In genomic region chrX:77469216-77469615, GRCm38 (mm10) we compare ENCODE assay signal across 30 mouse cellular contexts. TPM values are rescaled to one million over a fixed set of nuclear protein-coding genes. Genes with fewer than 3 reads are reported as not detected.
DNase-seq lines count a peak whose midpoint lies in the region; ATAC-seq and TF ChIP-seq lines count a peak whose summit lies in the region.
"Had no signal": no experiment of that assay in that cellular context is flagged by ENCODE, and none has a peak within 500 bp of the region (broad histone marks: within the 10 kb centered on the region; RNA-seq: fewer than 3 reads in every experiment).

No protein-coding gene starts in this region.

- no peaks in the 10 kb centered on the region for H3K36me3 ChIP-seq in kidney, postnatal 0 days (ENCODE audit: insufficient read depth, low read length)
- no peaks in the 10 kb centered on the region for H3K36me3 ChIP-seq in lung, postnatal 0 days (ENCODE audit: insufficient read depth, low read length)
- H3K36me3 ChIP-seq: embryonic facial prominence, embryonic 10.5 days; embryonic facial prominence, embryonic 15.5 days; forebrain, embryonic 12.5 days; heart, embryonic 10.5 days; hindbrain, embryonic 12.5 days; limb, embryonic 12.5 days; liver, embryonic 15.5 days; midbrain, embryonic 10.5 days; midbrain, embryonic 15.5 days had no signal

- H3K9me3 ChIP-seq in kidney, postnatal 0 days (replicated peaks; ENCODE audit: low read length) = no peaks in the 10 kb centered on the region
- H3K9me3 ChIP-seq in lung, postnatal 0 days (ENCODE audit: low read length) = no peaks in the 10 kb centered on the region
- H3K9me3 ChIP-seq: embryonic facial prominence, embryonic 10.5 days; embryonic facial prominence, embryonic 15.5 days; forebrain, embryonic 12.5 days; heart, embryonic 10.5 days; hindbrain, embryonic 12.5 days; limb, embryonic 12.5 days; liver, embryonic 15.5 days; midbrain, embryonic 10.5 days; midbrain, embryonic 15.5 days had no signal

- TF ChIP-seq CTCF in kidney, postnatal 0 days (IDR thresholded peaks at IDR 0.05; ENCODE audit: low read depth) = no peak
- no peak for TF ChIP-seq CTCF in lung, postnatal 0 days (IDR thresholded peaks at IDR 0.05)

- no peak overlapping the region for H3K27ac ChIP-seq in kidney, postnatal 0 days
- no peak overlapping the region for H3K27ac ChIP-seq in lung, postnatal 0 days (ENCODE audit: low read length)
- H3K27ac ChIP-seq: embryonic facial prominence, embryonic 10.5 days; embryonic facial prominence, embryonic 15.5 days; forebrain, embryonic 12.5 days; heart, embryonic 10.5 days; hindbrain, embryonic 12.5 days; hindbrain, postnatal 0 days; left cerebral cortex, adult 2 months; limb, embryonic 12.5 days; liver, embryonic 15.5 days; midbrain, embryonic 10.5 days; midbrain, embryonic 15.5 days had no signal

- 50% methylated on average over 1 of the region's 1 CpGs for WGBS in kidney, postnatal 0 days
- 21% methylated on average over 1 of the region's 1 CpGs for WGBS in lung, postnatal 0 days

- no peak overlapping the region for H3K4me2 ChIP-seq in kidney, postnatal 0 days (ENCODE audit: low read length)
- H3K4me2 ChIP-seq in lung, postnatal 0 days (replicated peaks; ENCODE audit: low read depth, low read length) = no peak overlapping the region
- H3K4me2 ChIP-seq: embryonic facial prominence, embryonic 15.5 days; forebrain, embryonic 12.5 days; hindbrain, embryonic 12.5 days; limb, embryonic 12.5 days; liver, embryonic 15.5 days; midbrain, embryonic 15.5 days had no signal

- no peak overlapping the region for H3K4me3 ChIP-seq in kidney, postnatal 0 days (replicated peaks; ENCODE audit: low read depth, low read length)
- no peak overlapping the region for H3K4me3 ChIP-seq in lung, postnatal 0 days (ENCODE audit: low read depth, low read length)
- H3K4me3 ChIP-seq: embryonic facial prominence, embryonic 10.5 days; embryonic facial prominence, embryonic 15.5 days; forebrain, embryonic 12.5 days; heart, embryonic 10.5 days; hindbrain, embryonic 12.5 days; left cerebral cortex, adult 2 months; limb, embryonic 12.5 days; liver, embryonic 15.5 days; midbrain, embryonic 10.5 days; midbrain, embryonic 15.5 days had no signal

- no peaks in the 10 kb centered on the region for H3K4me1 ChIP-seq in kidney, postnatal 0 days (replicated peaks; ENCODE audit: insufficient read depth, low read length)
- H3K4me1 ChIP-seq in lung, postnatal 0 days (ENCODE audit: insufficient read depth, low read depth, low read length) = no peaks in the 10 kb centered on the region
- H3K4me1 ChIP-seq: embryonic facial prominence, embryonic 10.5 days; embryonic facial prominence, embryonic 15.5 days; forebrain, embryonic 12.5 days; heart, embryonic 10.5 days; hindbrain, embryonic 12.5 days; limb, embryonic 12.5 days; liver, embryonic 15.5 days; midbrain, embryonic 10.5 days; midbrain, embryonic 15.5 days had no signal

- ATAC-seq in kidney, postnatal 0 days (replicated peaks; ENCODE audit: low FRiP score, low read depth) = no peak
- ATAC-seq in lung, postnatal 0 days = no peak
- ATAC-seq in CD4-positive, CD25-positive, alpha-beta regulatory T cell, adult 4 months = peak; percentile 96
- ATAC-seq: forebrain, postnatal 0 days; hindbrain, postnatal 0 days; intestine, postnatal 0 days; midbrain, embryonic 15.5 days; Patski had no signal

- no peak for TF ChIP-seq EP300 in lung, postnatal 0 days (IDR thresholded peaks at IDR 0.05)

- no peak overlapping the region for H3K9ac ChIP-seq in kidney, postnatal 0 days (ENCODE audit: low read depth, low read length)
- no peak overlapping the region for H3K9ac ChIP-seq in lung, postnatal 0 days (replicated peaks; ENCODE audit: low read depth)
- H3K9ac ChIP-seq: embryonic facial prominence, embryonic 15.5 days; forebrain, embryonic 12.5 days; forebrain, postnatal 0 days; hindbrain, embryonic 12.5 days; limb, embryonic 12.5 days; liver, embryonic 15.5 days; midbrain, embryonic 15.5 days had no signal

- DNase-seq in kidney, postnatal 0 days (ENCODE audit: low spot score) = peak; percentile 44
- no peak for DNase-seq in kidney, postnatal 25 days
- peak; percentile 12 for DNase-seq in lung, postnatal 10 days
- no peak for DNase-seq in lung, postnatal 0 days (ENCODE audit: low spot score)
- peak; percentile 61 for DNase-seq in naive thymus-derived CD4-positive, alpha-beta T cell, adult 2 months (ENCODE audit: low read depth)
- no peak for DNase-seq in cerebellum, adult 8-10 months
- DNase-seq: adrenal gland, postnatal 36 days; B cell, adult 2 months; cerebellum, adult 18-20 months; cerebellum, postnatal 14 days; forebrain, postnatal 0 days; gastrocnemius, postnatal 10 days; heart, postnatal 36 days; lung, postnatal 14 days; right cerebral cortex, postnatal 25 days; thymus, postnatal 14 days had no signal

- no peaks in the 10 kb centered on the region for H3K27me3 ChIP-seq in kidney, postnatal 0 days (ENCODE audit: insufficient read depth, low read length)
- no peaks in the 10 kb centered on the region for H3K27me3 ChIP-seq in lung, postnatal 0 days (replicated peaks; ENCODE audit: insufficient read depth, low read length)
- H3K27me3 ChIP-seq: embryonic facial prominence, embryonic 15.5 days; forebrain, embryonic 12.5 days; hindbrain, embryonic 12.5 days; limb, embryonic 12.5 days; liver, embryonic 15.5 days; midbrain, embryonic 15.5 days had no signal

RNA-seq across cellular contexts. Expression of gene Tbl1x, which starts 41.6 kb away (rescaled TPM):
- 46.9 and 53.9 TPM in 2 replicates for polyA plus RNA-seq in kidney, postnatal 0 days (2015; fragmentation: Nextera tagmentation; extraction: Ambion mirVana)
- 37.9 and 45.2 TPM in 2 replicates for polyA plus RNA-seq in lung, postnatal 0 days (2015; fragmentation: Nextera tagmentation; extraction: Ambion mirVana)
- 10 to 100 TPM; 28.4 to 29.3 TPM for polyA plus RNA-seq in CD4-positive, CD25-positive, alpha-beta regulatory T cell, adult 4 months (2017; shearing (Covaris generic))

Comparison
In these comparisons a context has a peak if more than half of its experiments do, and no peak if none do; other contexts are left out.
1. DNase-seq: peak in kidney, postnatal 0 days (single experiment), lung, postnatal 10 days (single experiment) and naive thymus-derived CD4-positive, alpha-beta T cell, adult 2 months (single experiment); none in kidney, postnatal 25 days (0 of 2), lung, postnatal 0 days (single experiment) and cerebellum, adult 8-10 months (single experiment).